Mouse (Mus musculus): ENCODE results near the gene Ntm. TPM values are rescaled to one million over a fixed set of nuclear protein-coding genes. Genes with fewer than 3 reads are reported as not detected.

Ntm gene
- polyA plus RNA-seq, 1 experiment from 2014 or later, result 61.4 TPM

DNA sequence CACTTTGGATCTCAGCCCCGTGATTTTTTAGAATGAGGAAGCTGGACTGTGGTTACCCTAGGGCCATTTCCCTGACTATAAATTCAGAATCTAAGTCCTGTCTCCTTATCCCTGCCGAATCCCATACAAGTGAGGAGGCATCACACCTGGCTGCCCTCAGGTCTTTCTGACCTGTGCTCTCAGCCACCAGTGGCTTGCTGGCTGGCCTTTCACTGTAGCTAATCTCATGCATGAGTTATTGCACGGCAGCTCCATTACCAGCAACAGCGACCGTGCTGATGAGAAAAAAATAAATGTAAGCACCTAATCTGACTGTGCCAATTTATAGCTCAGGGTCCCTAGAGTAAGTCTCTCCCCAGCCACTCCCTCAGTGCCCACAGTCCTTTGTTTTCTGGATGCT, 81.3 kb downstream of the Ntm start:
- Histone ChIP-seq H3K4me2 (no peak overlapping the region), H3K27me3 (no peaks in the 10 kb centered on the region), H3K27ac (no peak overlapping the region), H3K4me3 (no peak overlapping the region), H3K36me3 (ENCODE audit: poor library complexity, severe bottlenecking) (no peaks in the 10 kb centered on the region), H3K9ac (no peak overlapping the region), H3K9me3 (replicated peaks) (no peaks in the 10 kb centered on the region), H3K4me1 (no peaks in the 10 kb centered on the region)
- ATAC-seq, result no peak
- 76% methylated on average over 5 of the region's 5 CpGs for WGBS

DNA sequence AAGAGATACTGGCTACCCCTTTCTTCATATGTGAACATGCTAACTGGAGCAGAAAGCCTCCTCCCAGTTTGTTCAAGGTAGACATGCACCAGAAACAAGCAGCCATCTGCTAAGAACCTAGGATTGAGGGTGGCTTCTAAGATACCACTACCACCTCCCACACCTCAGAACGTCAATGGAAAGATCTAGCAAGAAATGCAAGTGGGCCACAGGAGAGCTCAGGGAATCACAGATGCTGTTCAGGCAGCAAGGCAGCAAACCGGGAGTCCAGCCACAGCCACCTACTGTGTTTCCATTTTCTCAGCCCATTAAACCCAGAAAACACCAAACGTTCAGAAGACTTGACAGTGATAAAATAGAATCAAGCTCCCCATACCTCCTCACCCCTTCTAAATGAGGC, 85.4 kb downstream of the Ntm start:
- no peak overlapping the region for H3K27ac ChIP-seq
- H3K9ac ChIP-seq, result no peak overlapping the region
- no peaks in the 10 kb centered on the region for H3K4me1 ChIP-seq
- no peak for ATAC-seq
- no peak overlapping the region for H3K4me3 ChIP-seq
- H3K4me2 ChIP-seq, result no peak overlapping the region
- H3K9me3 ChIP-seq (replicated peaks), result no peaks in the 10 kb centered on the region
- no peaks in the 10 kb centered on the region for H3K36me3 ChIP-seq (ENCODE audit: poor library complexity, severe bottlenecking)
- 0 out of 2 replicates have a peak, but pooled peaks cover 5% of the 10 kb centered on the region for H3K27me3 ChIP-seq
- 75% methylated on average over 3 of the region's 3 CpGs for WGBS

DNA sequence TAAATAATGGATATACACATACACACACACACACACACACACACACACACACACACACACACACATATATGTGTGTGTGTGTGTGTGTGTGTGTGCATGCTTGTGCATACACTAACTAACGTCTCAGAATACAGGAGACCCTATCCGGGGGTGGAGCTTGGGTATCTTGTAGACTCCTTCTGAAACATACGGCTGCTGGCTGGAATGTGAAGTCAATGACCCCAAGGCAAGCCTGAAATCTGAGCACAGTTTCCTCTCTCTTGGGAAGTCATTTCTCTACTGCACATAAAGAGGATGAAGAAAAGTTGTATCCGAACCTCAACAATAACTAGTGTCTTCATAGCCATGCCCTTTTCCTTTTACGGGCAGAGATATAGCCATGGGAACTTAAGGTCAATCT, 95.2 kb downstream of the Ntm start:
- H3K36me3 ChIP-seq (ENCODE audit: poor library complexity, severe bottlenecking), result no peaks in the 10 kb centered on the region
- H3K9ac ChIP-seq, result no peak overlapping the region
- no peak for ATAC-seq
- peaks cover 8% of the 10 kb centered on the region; the same call in 1 of the 2 replicates for H3K27me3 ChIP-seq
- WGBS, result 83% methylated on average over 5 of the region's 5 CpGs
- peaks cover 33% of the 10 kb centered on the region for H3K4me1 ChIP-seq
- H3K27ac ChIP-seq, result no peak overlapping the region
- no peak overlapping the region for H3K4me2 ChIP-seq
- no peak overlapping the region for H3K4me3 ChIP-seq
- no peaks in the 10 kb centered on the region for H3K9me3 ChIP-seq (replicated peaks)

DNA sequence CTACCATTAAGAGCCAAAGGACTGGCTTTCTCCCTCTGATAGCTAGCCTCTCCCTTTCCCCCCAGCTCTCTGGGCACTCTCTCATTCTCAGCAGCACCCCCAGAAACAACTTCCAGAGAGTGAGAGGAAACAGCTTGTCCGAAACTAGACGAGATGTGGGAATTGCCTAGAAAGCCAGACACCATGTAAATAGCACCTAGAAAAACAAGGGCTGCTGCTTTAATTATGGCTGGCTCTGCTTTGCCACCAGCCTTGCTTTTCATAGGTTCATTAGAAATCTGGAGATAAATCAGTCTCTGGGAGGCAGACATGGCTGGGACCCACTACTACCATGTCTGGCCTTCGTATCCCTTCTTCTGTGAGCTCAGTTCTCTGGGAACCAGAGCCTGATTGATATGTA, 96.1 kb downstream of the Ntm start:
- Histone ChIP-seq H3K4me3 (no peak overlapping the region), H3K27ac (no peak overlapping the region), H3K27me3 (peaks cover 8% of the 10 kb centered on the region; the same call in 1 of the 2 replicates), H3K9me3 (replicated peaks) (no peaks in the 10 kb centered on the region), H3K36me3 (ENCODE audit: poor library complexity, severe bottlenecking) (no peaks in the 10 kb centered on the region), H3K9ac (no peak overlapping the region), H3K4me1 (peaks cover 39% of the 10 kb centered on the region), H3K4me2 (no peak overlapping the region)
- no peak for ATAC-seq
- WGBS, result 67% methylated on average over 3 of the region's 3 CpGs

GRCm38 (mm10) chr9:29866101-29866500, 96.8 kb downstream of the Ntm start:
- H3K4me1 ChIP-seq, result peaks cover 39% of the 10 kb centered on the region
- WGBS, result 73% methylated on average over 4 of the region's 4 CpGs
- no peak overlapping the region for H3K27ac ChIP-seq

DNA sequence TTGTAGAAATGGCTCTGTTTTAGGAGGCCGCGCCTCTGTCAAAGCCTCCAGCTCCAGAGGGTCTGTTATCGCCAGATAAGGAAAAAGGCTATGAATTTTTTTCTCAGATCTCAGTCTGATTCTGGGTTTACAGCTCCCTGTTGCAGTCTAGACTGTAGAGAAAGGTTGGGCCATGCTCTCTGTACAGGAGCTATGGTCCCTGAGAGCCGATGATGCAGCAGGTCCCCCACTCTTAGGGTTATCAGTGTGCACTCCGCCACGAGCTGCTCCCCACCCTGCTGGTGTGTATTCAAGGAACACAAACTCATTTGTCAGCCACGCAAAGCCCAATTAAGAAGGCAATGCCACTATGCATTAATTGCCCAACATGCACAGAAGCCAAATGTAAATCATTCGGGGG, 97.4 kb downstream of the Ntm start:
- Histone ChIP-seq H3K4me2 (no peak overlapping the region), H3K36me3 (ENCODE audit: poor library complexity, severe bottlenecking) (no peaks in the 10 kb centered on the region), H3K27ac (peak overlapping the region; percentile 54), H3K27me3 (peaks cover 8% of the 10 kb centered on the region; the same call in 1 of the 2 replicates), H3K9ac (no peak overlapping the region), H3K4me1 (peaks cover 39% of the 10 kb centered on the region), H3K4me3 (no peak overlapping the region), H3K9me3 (replicated peaks) (no peaks in the 10 kb centered on the region)
- WGBS, result 26% methylated on average over 8 of the region's 8 CpGs
- no peak for ATAC-seq

More at GRCm38 (mm10) chr9:29866101-29866500, 96.8 kb downstream of the Ntm start:
- Histone ChIP-seq H3K9ac (no peak overlapping the region), H3K4me2 (no peak overlapping the region), H3K9me3 (replicated peaks) (no peaks in the 10 kb centered on the region), H3K27me3 (peaks cover 8% of the 10 kb centered on the region; the same call in 1 of the 2 replicates), H3K4me3 (no peak overlapping the region), H3K36me3 (ENCODE audit: poor library complexity, severe bottlenecking) (no peaks in the 10 kb centered on the region)
- ATAC-seq, result no peak

GRCm38 (mm10) chr9:29864886-29865285, 98.1 kb downstream of the Ntm start:
- WGBS, result 5% methylated on average over 1 of the region's 1 CpGs
- Histone ChIP-seq H3K4me3 (no peak overlapping the region), H3K9me3 (replicated peaks) (no peaks in the 10 kb centered on the region), H3K27ac (no peak overlapping the region; the same call in 1 of the 2 replicates), H3K9ac (peak overlapping the region; percentile 0; the same call in 1 of the 2 replicates), H3K4me1 (peaks cover 39% of the 10 kb centered on the region), H3K4me2 (no peak overlapping the region), H3K27me3 (peaks cover 8% of the 10 kb centered on the region; the same call in 1 of the 2 replicates), H3K36me3 (ENCODE audit: poor library complexity, severe bottlenecking) (no peaks in the 10 kb centered on the region)
- ATAC-seq, result peak; percentile 52; the same call in 1 of the 2 replicates

GRCm38 (mm10) chr9:29862408-29862807, 100.5 kb downstream of the Ntm start:
- Histone ChIP-seq H3K4me1 (peaks cover 39% of the 10 kb centered on the region), H3K9me3 (replicated peaks) (no peaks in the 10 kb centered on the region), H3K4me2 (no peak overlapping the region), H3K36me3 (ENCODE audit: poor library complexity, severe bottlenecking) (no peaks in the 10 kb centered on the region), H3K9ac (no peak overlapping the region), H3K4me3 (no peak overlapping the region), H3K27ac (no peak overlapping the region), H3K27me3 (peaks cover under 1% of the 10 kb centered on the region; the same call in 1 of the 2 replicates)
- 50% methylated on average over 5 of the region's 5 CpGs for WGBS
- peak; percentile 86 for ATAC-seq

- no peak overlapping the region for H3K9ac ChIP-seq
- no peak overlapping the region for H3K4me3 ChIP-seq
- no peaks in the 10 kb centered on the region for H3K9me3 ChIP-seq (replicated peaks)
- 92% methylated on average over 6 of the region's 6 CpGs for WGBS
- no peaks in the 10 kb centered on the region for H3K27me3 ChIP-seq
- H3K27ac ChIP-seq, result no peak overlapping the region
- no peak overlapping the region for H3K4me2 ChIP-seq
- ATAC-seq, result no peak
- no peaks in the 10 kb centered on the region for H3K36me3 ChIP-seq (ENCODE audit: poor library complexity, severe bottlenecking)
- H3K4me1 ChIP-seq, result peaks cover 13% of the 10 kb centered on the region
Observed at GRCm38 (mm10) chr9:29859256-29860048, 103.5 kb downstream of the Ntm start.

- Histone ChIP-seq H3K4me1 (peaks cover 29% of the 10 kb centered on the region), H3K27ac (no peak overlapping the region), H3K27me3 (no peaks in the 10 kb centered on the region), H3K4me3 (no peak overlapping the region), H3K4me2 (no peak overlapping the region), H3K9me3 (replicated peaks) (no peaks in the 10 kb centered on the region), H3K9ac (no peak overlapping the region), H3K36me3 (ENCODE audit: poor library complexity, severe bottlenecking) (no peaks in the 10 kb centered on the region)
- no peak for ATAC-seq
- 25% methylated on average over 8 of the region's 8 CpGs for WGBS
Observed at GRCm38 (mm10) chr9:29848735-29849455, 114.0 kb downstream of the Ntm start.

DNA sequence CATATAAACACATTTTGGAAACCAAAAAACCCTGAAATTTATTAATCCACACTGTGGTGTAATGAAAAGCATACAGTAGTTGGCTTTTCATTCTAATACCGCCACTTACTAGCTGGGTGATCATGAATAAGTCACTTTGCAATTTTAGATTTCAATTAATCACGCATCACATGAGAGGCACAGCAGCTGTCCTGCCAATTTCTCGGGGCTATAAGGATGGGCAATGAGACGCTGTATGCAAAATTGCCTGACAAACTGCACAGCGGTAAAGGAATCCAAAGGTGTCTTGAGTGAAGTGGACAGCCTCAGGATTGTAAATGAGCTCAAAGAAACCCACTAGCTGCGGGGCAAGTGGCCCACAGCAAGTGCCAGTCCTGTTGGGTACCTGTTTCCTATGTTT, 125.6 kb downstream of the Ntm start:
- ATAC-seq, result no peak
- 65% methylated on average over 6 of the region's 6 CpGs for WGBS
- Histone ChIP-seq H3K4me3 (no peak overlapping the region), H3K27me3 (no peaks in the 10 kb centered on the region), H3K4me1 (peaks cover 41% of the 10 kb centered on the region), H3K36me3 (ENCODE audit: poor library complexity, severe bottlenecking) (no peaks in the 10 kb centered on the region), H3K9ac (no peak overlapping the region), H3K4me2 (no peak overlapping the region), H3K27ac (no peak overlapping the region), H3K9me3 (replicated peaks) (no peaks in the 10 kb centered on the region)

DNA sequence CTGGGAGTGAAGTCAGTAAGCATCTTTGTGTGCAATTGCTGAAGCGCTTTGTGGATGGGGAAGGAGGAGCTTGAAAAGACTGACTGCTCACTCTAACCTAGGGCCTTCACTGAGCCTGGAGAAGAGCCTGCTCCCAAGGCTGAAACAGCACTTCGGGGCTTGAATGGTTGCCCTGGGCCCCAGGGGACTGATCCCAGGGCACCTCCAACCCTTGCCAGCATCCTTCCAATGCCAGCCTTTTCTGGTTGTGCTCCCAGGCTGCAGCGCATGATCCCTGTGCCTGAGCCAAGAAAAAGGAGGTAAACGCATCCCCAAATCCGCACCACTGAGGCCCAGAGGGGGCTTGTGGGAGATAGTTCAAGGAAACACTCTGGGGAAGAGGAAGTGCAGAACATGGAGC, 128.0 kb downstream of the Ntm start:
- Histone ChIP-seq H3K27me3 (no peaks in the 10 kb centered on the region), H3K9ac (no peak overlapping the region), H3K9me3 (replicated peaks) (no peaks in the 10 kb centered on the region), H3K36me3 (ENCODE audit: poor library complexity, severe bottlenecking) (no peaks in the 10 kb centered on the region), H3K27ac (no peak overlapping the region), H3K4me3 (no peak overlapping the region), H3K4me1 (peaks cover 51% of the 10 kb centered on the region), H3K4me2 (no peak overlapping the region)
- 69% methylated on average over 5 of the region's 5 CpGs for WGBS
- no peak for ATAC-seq
